Mouse (Mus musculus): ENCODE results near the gene Ampd1. TPM values are rescaled to one million over a fixed set of nuclear protein-coding genes. Genes with fewer than 3 reads are reported as not detected.
A peak's percentile ranks its signal among the peaks of the same experiment; 100 is the strongest.

Ampd1 gene
- not detected in 2 replicates for polyA plus RNA-seq (2015; fragmentation: Nextera tagmentation; extraction: Ambion mirVana)

DNA sequence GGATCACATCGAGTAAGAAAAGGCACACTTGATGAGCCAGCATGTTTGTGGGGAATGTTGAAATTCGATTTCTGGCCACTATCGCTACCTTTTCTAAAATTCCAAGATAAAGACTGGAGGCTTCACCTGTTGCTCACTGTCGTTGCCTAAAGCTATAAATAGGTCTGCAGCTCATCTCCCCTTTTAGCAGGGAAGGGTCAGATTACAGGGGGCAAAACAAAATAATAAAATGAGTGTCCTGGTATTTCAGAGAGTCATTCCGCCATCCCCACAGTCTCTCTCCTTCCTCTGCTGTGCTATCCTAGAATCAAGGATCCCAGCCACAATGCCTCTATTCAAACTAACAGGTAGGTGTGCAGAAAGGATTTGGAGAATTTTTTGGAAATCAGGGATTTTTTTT lies at the start of gene Ampd1:
Gene Ampd1 (plus strand): TSS at position 244 of the 400 bp plus-strand sequence.
- ATAC-seq (ENCODE audit: low FRiP score), result no peak
- H3K9ac ChIP-seq, result no peak within 1 kb of the TSS
- H3K4me2 ChIP-seq, result no peak within 1 kb of the TSS
- no peak within 1 kb of the TSS for H3K4me3 ChIP-seq
- no peaks in the 10 kb centered on the region for H3K27me3 ChIP-seq
- H3K9me3 ChIP-seq, result no peaks in the 10 kb centered on the region
- H3K27ac ChIP-seq, result no peak within 1 kb of the TSS
- peaks cover 7% of the 10 kb centered on the region for H3K36me3 ChIP-seq
- H3K4me1 ChIP-seq (replicated peaks), result no peaks in the 10 kb centered on the region
- WGBS, result 79% methylated on average over 5 of the region's 5 CpGs

DNA sequence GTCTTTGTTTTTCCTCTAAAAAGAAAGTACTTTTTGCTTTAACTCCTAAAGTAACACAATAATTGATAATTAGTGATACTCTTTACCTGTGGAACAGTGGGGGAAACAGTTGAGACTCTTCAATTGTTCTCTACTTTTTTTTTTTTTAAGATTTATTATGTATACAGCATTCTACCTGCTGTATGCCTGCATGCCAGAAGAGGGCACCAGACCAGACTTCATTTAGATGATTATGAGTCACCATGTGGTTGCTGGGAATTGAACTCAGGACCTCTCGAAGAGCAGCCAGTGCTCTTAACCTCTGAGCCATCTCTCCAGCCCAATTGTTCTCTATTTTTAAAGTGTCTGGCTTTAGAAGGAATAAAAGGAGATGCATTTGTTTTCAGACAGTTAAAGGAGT lies 47.6 kb upstream of the Ampd1 start:
- no peak overlapping the region for H3K9ac ChIP-seq
- 95% methylated on average over 1 of the region's 1 CpGs for WGBS
- no peak overlapping the region for H3K4me3 ChIP-seq
- H3K4me1 ChIP-seq (replicated peaks), result peaks cover 13% of the 10 kb centered on the region
- ATAC-seq (ENCODE audit: low FRiP score), result no peak
- H3K4me2 ChIP-seq, result no peak overlapping the region
- no peaks in the 10 kb centered on the region for H3K9me3 ChIP-seq
- H3K27me3 ChIP-seq, result no peaks in the 10 kb centered on the region
- no peak overlapping the region for H3K27ac ChIP-seq
- H3K36me3 ChIP-seq, result peaks cover 27% of the 10 kb centered on the region

DNA sequence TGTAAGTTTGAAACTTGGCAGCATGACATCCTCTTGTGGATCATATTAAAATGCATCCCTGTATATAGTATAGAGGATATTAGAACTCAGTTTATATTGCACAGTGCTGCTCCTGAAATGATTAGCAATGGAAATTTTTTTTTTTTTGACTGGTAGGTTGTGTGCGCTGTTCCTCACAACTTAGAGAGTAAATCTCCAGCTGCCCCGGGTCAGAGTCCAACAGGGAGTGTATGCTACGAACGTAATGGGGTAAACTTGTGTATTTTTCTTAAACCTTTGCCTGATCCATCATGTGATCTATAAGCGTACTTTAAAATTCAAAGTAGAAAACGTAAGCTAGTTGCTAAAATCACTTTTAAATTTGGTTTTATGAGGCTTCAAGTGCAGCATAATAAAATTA lies 33.5 kb upstream of the Ampd1 start:
- Histone ChIP-seq H3K27ac (no peak overlapping the region), H3K4me3 (no peak overlapping the region), H3K4me2 (no peak overlapping the region), H3K4me1 (replicated peaks) (no peaks in the 10 kb centered on the region), H3K36me3 (peaks cover 59% of the 10 kb centered on the region), H3K9me3 (no peaks in the 10 kb centered on the region), H3K9ac (no peak overlapping the region), H3K27me3 (no peaks in the 10 kb centered on the region)
- 97% methylated on average over 6 of the region's 6 CpGs for WGBS
- no peak for ATAC-seq (ENCODE audit: low FRiP score)

DNA sequence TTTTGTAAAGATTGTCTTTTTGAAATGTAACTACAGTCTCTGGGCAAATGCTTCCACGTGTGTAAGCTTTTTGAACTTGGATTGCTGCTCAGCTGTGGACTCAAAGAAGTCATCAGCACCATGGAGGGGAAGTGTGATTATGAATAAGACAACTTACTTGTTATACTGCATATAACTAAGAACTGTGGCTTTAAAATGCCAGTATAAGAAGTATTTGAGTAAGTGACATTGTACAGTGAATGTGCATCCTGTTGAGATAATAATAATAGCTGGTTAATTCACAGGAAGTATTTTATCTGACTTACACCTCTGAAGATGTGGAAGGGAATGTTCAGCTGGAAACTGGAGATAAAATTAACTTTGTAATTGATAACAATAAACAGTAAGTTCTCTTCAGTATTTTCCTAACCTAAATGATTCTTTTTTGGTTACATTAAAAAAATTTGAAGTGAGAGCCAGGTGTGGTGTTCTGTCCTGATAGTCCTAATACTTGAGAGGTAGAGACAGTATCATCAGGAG lies 32.9 kb upstream of the Ampd1 start:
- Histone ChIP-seq H3K4me3 (no peak overlapping the region), H3K27ac (no peak overlapping the region), H3K27me3 (no peaks in the 10 kb centered on the region), H3K36me3 (peaks cover 63% of the 10 kb centered on the region), H3K4me1 (replicated peaks) (no peaks in the 10 kb centered on the region), H3K4me2 (no peak overlapping the region), H3K9me3 (no peaks in the 10 kb centered on the region), H3K9ac (no peak overlapping the region)
- ATAC-seq (ENCODE audit: low FRiP score), result no peak
- WGBS, result 95% methylated on average over 1 of the region's 1 CpGs

DNA sequence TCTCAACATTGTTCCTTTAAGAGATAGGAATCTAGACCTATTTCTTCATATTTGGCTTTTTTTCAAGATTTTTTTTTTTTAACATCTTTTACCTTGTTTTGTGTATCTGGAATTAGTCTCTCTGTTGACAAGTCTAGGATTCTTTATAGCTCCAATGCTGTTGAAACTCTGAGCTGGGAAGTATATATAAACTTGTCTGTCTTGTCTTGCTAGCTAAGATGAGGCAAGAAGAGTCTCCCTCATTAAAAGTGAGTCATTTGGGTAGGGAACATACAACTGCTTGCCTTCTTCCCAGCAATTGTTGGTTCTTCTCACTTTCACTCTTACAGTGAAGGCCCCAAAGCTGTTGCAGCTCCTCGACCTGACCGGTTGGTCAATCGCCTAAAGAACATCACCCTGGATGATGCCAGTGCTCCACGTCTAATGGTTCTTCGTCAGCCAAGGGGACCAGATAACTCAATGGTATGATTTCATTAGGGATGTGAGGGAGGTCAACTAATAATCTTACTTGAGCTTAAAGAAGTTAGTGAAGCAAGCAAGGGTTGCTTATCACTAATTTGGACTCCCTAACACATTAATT lies 17.7 kb upstream of the Ampd1 start:
- no peaks in the 10 kb centered on the region for H3K9me3 ChIP-seq
- H3K36me3 ChIP-seq, result peaks cover 63% of the 10 kb centered on the region
- 92% methylated on average over 5 of the region's 5 CpGs for WGBS
- no peak overlapping the region for H3K27ac ChIP-seq
- no peak overlapping the region for H3K4me3 ChIP-seq
- H3K4me2 ChIP-seq, result no peak overlapping the region
- peaks cover 15% of the 10 kb centered on the region for H3K4me1 ChIP-seq (replicated peaks)
- H3K9ac ChIP-seq, result no peak overlapping the region
- no peaks in the 10 kb centered on the region for H3K27me3 ChIP-seq
- no peak for ATAC-seq (ENCODE audit: low FRiP score)

DNA sequence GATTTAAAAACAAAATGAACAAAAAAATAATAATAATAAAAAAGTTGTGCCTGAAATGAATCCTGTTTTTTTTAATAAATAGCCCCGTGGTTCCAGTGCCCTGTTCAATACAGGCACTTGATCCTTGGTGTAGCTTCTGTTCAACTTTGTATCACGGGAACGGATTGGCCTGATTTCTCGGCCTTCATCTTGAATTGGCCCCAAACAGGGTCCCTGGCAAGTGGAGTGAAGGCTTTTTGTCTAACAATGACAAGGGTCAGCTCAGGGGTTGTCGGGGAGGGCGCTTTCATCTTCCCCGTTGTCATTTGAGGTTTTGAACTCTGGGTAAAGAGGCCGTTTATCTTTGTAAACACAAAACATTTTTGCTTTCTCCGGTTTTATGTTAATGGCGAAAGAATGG lies 16.1 kb upstream of the Ampd1 start:
- Histone ChIP-seq H3K9ac (peak overlapping the region; percentile 88), H3K36me3 (peaks cover 65% of the 10 kb centered on the region), H3K9me3 (no peaks in the 10 kb centered on the region), H3K4me3 (peak overlapping the region; percentile 71), H3K4me1 (replicated peaks) (peaks cover 15% of the 10 kb centered on the region), H3K27me3 (no peaks in the 10 kb centered on the region), H3K4me2 (peak overlapping the region; percentile 78), H3K27ac (peak overlapping the region; percentile 94)
- ATAC-seq (ENCODE audit: low FRiP score), result peak; percentile 70
- WGBS, result under 1% methylated on average over 10 of the region's 10 CpGs

DNA sequence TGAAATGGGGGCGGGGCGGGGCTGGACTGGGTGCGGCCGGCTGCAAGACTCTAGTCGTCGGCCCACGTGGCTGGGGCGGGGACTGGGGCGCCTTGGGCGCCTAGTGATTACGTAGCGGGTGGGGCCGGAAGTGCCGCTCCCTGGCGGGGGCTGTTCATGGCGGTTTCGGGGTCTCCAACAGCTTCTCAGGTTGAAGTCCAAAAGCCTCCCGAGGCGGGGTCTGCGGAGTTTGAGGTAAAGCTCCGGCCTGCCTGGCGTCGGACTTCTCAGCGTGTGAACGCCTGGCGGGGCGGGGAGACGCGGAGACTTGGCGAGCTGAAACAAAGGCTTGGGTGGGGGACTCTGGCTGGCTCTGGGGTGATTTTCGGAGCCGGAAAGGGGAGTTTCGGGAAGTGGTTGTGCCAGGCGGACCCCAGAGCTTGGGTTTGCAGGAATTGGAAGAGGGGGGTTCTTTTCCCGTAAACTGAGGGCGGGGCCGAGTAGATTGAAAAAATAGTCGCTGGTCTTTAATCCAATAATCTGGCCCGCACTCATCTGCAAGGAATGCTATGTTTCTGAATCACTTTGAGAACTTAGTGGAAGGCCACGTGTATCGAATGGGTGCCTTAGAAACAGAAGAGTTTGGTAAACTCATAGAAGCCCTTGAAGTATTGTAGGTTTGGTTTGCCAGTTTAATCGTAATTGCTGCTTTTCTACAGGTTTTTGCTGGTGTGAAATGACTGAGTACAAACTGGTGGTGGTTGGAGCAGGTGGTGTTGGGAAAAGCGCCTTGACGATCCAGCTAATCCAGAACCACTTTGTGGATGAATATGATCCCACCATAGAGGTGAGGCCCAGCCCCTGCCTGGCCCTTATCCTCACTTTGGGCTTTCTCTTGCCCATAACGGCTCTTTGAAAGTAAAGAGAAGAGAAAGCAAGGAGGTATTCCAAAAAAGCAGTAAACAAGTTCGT lies 15.3 kb upstream of the Ampd1 start, which contains the start of gene Nras:
Gene Nras (plus strand): TSS at position 79 of the 951 bp plus-strand sequence.
- H3K4me1 ChIP-seq (replicated peaks), result peaks cover 15% of the 10 kb centered on the region
- peak within 1 kb of the TSS; percentile 94 for H3K27ac ChIP-seq
- peak within 1 kb of the TSS; percentile 88 for H3K9ac ChIP-seq
- H3K4me3 ChIP-seq, result peak within 1 kb of the TSS; percentile 71
- H3K27me3 ChIP-seq, result no peaks in the 10 kb centered on the region
- no peaks in the 10 kb centered on the region for H3K9me3 ChIP-seq
- peaks cover 67% of the 10 kb centered on the region for H3K36me3 ChIP-seq
- H3K4me2 ChIP-seq, result peak within 1 kb of the TSS; percentile 78
- peak; percentile 99 for ATAC-seq (ENCODE audit: low FRiP score)
- WGBS, result 4% methylated on average over 46 of the region's 46 CpGs

DNA sequence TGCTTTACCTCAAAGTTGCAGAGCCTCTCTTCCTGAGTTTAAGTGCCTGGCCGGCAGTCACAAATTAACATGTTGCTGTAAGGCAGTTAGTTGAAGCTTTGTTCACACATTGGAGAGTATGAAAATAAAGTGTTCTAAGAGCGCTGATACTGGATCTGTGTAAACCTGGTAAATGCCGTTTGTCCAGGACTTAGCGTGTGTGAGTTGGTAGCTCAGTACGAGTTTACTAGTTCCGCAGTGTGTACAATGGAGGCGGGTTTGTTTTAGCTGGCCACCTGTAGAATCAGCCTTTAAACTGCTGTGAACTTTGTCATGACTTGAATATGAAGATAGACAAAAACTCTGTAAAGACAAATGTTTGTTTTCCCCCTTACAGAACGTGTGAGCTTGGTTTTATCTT lies 6.9 kb upstream of the Ampd1 start:
- Histone ChIP-seq H3K9ac (no peak overlapping the region), H3K27ac (no peak overlapping the region), H3K4me1 (replicated peaks) (no peaks in the 10 kb centered on the region), H3K4me2 (no peak overlapping the region), H3K36me3 (peaks cover 67% of the 10 kb centered on the region), H3K9me3 (no peaks in the 10 kb centered on the region), H3K4me3 (no peak overlapping the region), H3K27me3 (no peaks in the 10 kb centered on the region)
- ATAC-seq (ENCODE audit: low FRiP score), result no peak
- WGBS, result 96% methylated on average over 8 of the region's 8 CpGs

DNA sequence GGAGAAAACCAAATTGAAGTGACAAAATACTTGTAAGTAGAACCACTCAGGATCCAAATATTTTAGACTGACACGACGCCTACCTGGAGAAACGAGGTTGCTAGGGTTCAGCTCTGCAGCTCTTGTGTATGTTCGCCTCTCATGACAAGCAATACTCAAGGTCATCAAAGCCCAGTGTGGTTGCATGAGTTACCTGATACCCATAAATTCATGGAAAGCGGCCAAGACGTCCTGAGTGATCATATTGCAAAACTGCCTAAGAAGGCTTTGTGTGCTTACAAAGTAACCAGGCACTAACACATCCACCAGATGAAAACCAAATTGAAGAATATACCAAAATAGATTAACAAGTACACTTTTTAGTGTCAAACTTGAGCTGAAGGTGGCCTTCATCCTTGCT lies 4.8 kb upstream of the Ampd1 start:
- WGBS, result 94% methylated on average over 6 of the region's 6 CpGs
- Histone ChIP-seq H3K4me3 (no peak overlapping the region), H3K4me1 (replicated peaks) (no peaks in the 10 kb centered on the region), H3K9me3 (no peaks in the 10 kb centered on the region), H3K36me3 (peaks cover 46% of the 10 kb centered on the region), H3K27ac (no peak overlapping the region), H3K9ac (no peak overlapping the region), H3K4me2 (no peak overlapping the region), H3K27me3 (no peaks in the 10 kb centered on the region)
- no peak for ATAC-seq (ENCODE audit: low FRiP score)

DNA sequence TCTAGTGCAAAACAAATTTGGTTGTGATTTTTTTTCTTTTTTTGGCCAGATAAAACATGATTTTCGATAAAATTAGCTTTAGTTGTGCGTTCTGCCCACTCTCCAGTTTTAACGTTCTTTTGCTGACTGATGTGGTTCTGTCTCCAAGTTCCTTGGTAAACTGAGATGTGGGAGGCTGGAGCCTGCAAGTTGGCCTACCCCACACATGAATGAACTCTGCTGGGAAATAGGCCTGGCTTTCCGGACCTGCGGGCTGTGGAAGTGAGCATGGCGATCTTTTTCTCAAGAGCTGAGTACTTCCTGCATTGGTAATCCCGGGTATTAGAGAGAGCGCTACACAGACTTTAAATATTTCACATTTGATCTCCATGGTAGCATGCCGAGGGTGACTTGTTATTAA lies 2.1 kb downstream of the Ampd1 start:
- Histone ChIP-seq H3K4me3 (no peak overlapping the region), H3K9ac (no peak overlapping the region), H3K36me3 (no peaks in the 10 kb centered on the region), H3K4me2 (no peak overlapping the region), H3K27ac (no peak overlapping the region), H3K9me3 (no peaks in the 10 kb centered on the region), H3K4me1 (replicated peaks) (0 out of 2 replicates have a peak, but pooled peaks cover under 1% of the 10 kb centered on the region), H3K27me3 (no peaks in the 10 kb centered on the region)
- 88% methylated on average over 9 of the region's 9 CpGs for WGBS
- ATAC-seq (ENCODE audit: low FRiP score), result no peak

DNA sequence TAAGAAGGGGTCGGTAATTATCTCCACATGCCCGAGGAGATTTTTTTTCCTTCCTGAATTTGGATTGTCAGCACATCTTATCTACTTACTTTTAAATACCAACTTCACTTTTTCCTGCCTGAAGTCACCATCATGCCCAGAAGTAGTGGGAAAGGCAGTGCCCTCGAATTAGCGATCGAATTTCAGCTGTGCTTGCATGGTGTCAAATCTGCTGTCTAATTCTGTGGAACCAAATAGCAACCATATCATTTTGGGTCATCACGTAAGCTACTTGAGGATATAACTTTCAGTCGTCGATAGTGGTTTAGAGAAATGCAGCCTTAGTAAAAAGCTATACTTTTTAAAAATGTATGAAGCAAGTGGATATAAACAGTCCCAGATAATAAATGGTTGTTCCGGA lies 2.7 kb downstream of the Ampd1 start:
- 92% methylated on average over 9 of the region's 9 CpGs for WGBS
- Histone ChIP-seq H3K27me3 (no peaks in the 10 kb centered on the region), H3K4me2 (no peak overlapping the region), H3K27ac (no peak overlapping the region), H3K36me3 (no peaks in the 10 kb centered on the region), H3K4me1 (replicated peaks) (peaks cover 5% of the 10 kb centered on the region; the same call in 1 of the 2 replicates), H3K9ac (no peak overlapping the region), H3K9me3 (no peaks in the 10 kb centered on the region), H3K4me3 (no peak overlapping the region)
- no peak for ATAC-seq (ENCODE audit: low FRiP score)

DNA sequence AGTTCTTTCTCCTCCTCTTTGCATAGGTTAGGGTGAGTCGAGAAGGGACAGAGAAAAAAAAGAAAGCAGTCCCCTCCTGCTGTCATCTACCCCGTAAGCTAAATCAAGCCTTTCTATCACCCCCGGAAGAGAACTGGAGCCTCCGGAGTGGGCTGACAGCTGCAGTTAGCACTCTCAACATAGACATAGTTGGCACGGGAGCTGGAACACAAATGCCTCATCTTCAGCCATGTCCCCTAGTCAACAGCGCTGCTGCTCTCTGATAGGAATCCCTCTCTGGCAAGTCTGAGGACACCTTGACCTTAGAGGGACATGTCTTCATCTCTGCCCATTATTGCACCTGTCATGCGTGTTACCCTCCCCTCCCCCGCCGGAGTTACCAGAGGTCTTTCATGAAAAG lies 5.5 kb downstream of the Ampd1 start:
- H3K4me1 ChIP-seq (replicated peaks), result peaks cover 5% of the 10 kb centered on the region; the same call in 1 of the 2 replicates
- WGBS, result 82% methylated on average over 9 of the region's 9 CpGs
- H3K27ac ChIP-seq, result no peak overlapping the region
- no peaks in the 10 kb centered on the region for H3K27me3 ChIP-seq
- H3K9me3 ChIP-seq, result no peaks in the 10 kb centered on the region
- H3K9ac ChIP-seq, result no peak overlapping the region
- no peak overlapping the region for H3K4me2 ChIP-seq
- no peak for ATAC-seq (ENCODE audit: low FRiP score)
- no peak overlapping the region for H3K4me3 ChIP-seq
- no peaks in the 10 kb centered on the region for H3K36me3 ChIP-seq

All from hindbrain, embryonic 13.5 days (tissue).